Mouse (Mus musculus) ES-Bruce4 (cell line): ENCODE measurements around the gene Cfap45.

ENCODE experiments used
- CTCF ChIP-seq: IDR thresholded peaks from one replicate; pipeline ENCODE4 v1.8.1; 2011; ENCODE audit warnings: low read depth, low read length
- EP300 ChIP-seq: IDR thresholded peaks from 2 replicates; pipeline ENCODE4 v1.6.1; 2011; ENCODE audit warnings: low read depth, low read length; ENCODE audit not compliant: insufficient read depth
- POLR2A ChIP-seq: IDR thresholded peaks from one replicate; pipeline ENCODE4 v1.8.1; 2011; ENCODE audit warnings: low read length; ENCODE audit not compliant: insufficient read depth

- no peak for TF ChIP-seq CTCF
- no peak for TF ChIP-seq POLR2A
- TF ChIP-seq EP300 = no peak
Measured at GRCm38 (mm10) chr1:172488831-172489230, 31.8 kb upstream of the Cfap45 start.
